Mouse (Mus musculus) lung, postnatal 0 days (tissue): ENCODE measurements around the gene Pno1.

ENCODE experiments used
- CTCF ChIP-seq: IDR thresholded peaks from 2 replicates; pipeline ENCODE4 v1.5.1; 2016; ENCODE audit warnings: antibody characterized with exemption, mild to moderate bottlenecking
- EP300 ChIP-seq: IDR thresholded peaks from 2 replicates; pipeline ENCODE4 v1.6.1; 2016; ENCODE audit warnings: antibody characterized with exemption, mild to moderate bottlenecking, control low read depth

DNA sequence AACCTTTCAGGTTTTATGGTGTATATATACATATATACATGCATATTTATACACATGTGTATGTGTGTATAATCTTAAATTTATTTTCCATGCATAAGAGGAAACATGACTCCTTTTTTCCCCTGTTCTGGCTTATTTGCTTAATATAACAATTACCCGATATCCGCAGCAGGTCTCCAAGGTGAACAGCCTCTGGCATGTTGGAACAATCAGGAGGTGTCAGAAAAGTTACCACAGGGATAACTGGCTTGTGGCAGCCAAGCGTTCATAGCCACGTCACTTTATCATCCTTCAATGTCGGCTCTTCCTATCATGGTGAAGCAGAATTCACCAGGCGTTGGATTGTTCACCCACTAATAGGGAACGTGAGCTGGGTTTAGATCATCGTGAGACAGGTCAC is 9.8 kb upstream of the Pno1 start:
- TF ChIP-seq CTCF, result no peak
- TF ChIP-seq EP300, result no peak
